Mouse (Mus musculus) lung, postnatal 0 days (tissue): ENCODE measurements around the gene Smc3.

Experiments
- CTCF ChIP-seq: IDR thresholded peaks from 2 replicates; pipeline ENCODE4 v1.5.1; 2016; ENCODE audit warnings: antibody characterized with exemption, mild to moderate bottlenecking
- EP300 ChIP-seq: IDR thresholded peaks from 2 replicates; pipeline ENCODE4 v1.6.1; 2016; ENCODE audit warnings: antibody characterized with exemption, mild to moderate bottlenecking, control low read depth

DNA sequence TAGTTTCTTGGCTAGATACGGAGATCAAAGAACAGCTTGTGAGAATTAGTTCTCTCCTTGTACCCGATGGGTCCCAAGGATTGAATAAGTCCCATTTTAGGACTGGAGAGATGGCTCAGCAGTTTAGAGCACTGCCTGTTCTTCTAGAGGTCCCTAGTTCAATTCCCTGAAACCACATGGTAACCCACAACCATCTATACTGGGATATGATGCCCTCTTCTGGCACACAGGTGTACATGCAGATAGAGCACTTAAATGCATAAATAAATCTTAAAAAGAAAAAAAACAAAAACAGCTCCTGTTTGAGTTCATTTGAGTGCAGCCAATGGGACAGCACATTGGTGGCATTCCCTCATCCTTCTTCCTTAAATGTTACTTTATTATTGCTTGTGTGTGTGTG, 37.8 kb downstream of the Smc3 start:
- TF ChIP-seq CTCF (peak; percentile 62), EP300 (no peak)
